Mouse (Mus musculus) small intestine, adult 10 weeks (tissue): ENCODE data around the gene Ampd1. TPM values are rescaled to one million over a fixed set of nuclear protein-coding genes. Genes with fewer than 3 reads are reported as not detected.

ENCODE experiments used
- polyA plus RNA-seq: library from polyadenylated mRNA; stranded (reverse); fragments of 350-450 nt; fragmentation: Illumina TruSeq; extraction: RNeasy Lipid Tissue Mini Kit (QIAGEN cat#74804); gene quantifications from one replicate; pipeline ENCODE4 v1.2.3, GENCODE M21; 2014; ENCODE audit warnings: low replicate concordance

The Ampd1 gene
- not detected for polyA plus RNA-seq

DNA sequence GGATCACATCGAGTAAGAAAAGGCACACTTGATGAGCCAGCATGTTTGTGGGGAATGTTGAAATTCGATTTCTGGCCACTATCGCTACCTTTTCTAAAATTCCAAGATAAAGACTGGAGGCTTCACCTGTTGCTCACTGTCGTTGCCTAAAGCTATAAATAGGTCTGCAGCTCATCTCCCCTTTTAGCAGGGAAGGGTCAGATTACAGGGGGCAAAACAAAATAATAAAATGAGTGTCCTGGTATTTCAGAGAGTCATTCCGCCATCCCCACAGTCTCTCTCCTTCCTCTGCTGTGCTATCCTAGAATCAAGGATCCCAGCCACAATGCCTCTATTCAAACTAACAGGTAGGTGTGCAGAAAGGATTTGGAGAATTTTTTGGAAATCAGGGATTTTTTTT is at the start of gene Ampd1:
Gene Ampd1 (plus strand): TSS at position 244 of the 400 bp plus-strand sequence.

DNA sequence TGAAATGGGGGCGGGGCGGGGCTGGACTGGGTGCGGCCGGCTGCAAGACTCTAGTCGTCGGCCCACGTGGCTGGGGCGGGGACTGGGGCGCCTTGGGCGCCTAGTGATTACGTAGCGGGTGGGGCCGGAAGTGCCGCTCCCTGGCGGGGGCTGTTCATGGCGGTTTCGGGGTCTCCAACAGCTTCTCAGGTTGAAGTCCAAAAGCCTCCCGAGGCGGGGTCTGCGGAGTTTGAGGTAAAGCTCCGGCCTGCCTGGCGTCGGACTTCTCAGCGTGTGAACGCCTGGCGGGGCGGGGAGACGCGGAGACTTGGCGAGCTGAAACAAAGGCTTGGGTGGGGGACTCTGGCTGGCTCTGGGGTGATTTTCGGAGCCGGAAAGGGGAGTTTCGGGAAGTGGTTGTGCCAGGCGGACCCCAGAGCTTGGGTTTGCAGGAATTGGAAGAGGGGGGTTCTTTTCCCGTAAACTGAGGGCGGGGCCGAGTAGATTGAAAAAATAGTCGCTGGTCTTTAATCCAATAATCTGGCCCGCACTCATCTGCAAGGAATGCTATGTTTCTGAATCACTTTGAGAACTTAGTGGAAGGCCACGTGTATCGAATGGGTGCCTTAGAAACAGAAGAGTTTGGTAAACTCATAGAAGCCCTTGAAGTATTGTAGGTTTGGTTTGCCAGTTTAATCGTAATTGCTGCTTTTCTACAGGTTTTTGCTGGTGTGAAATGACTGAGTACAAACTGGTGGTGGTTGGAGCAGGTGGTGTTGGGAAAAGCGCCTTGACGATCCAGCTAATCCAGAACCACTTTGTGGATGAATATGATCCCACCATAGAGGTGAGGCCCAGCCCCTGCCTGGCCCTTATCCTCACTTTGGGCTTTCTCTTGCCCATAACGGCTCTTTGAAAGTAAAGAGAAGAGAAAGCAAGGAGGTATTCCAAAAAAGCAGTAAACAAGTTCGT is 15.3 kb upstream of the Ampd1 start, which contains the start of gene Nras:
Gene Nras (plus strand): TSS at position 79 of the 951 bp plus-strand sequence.

DNA sequence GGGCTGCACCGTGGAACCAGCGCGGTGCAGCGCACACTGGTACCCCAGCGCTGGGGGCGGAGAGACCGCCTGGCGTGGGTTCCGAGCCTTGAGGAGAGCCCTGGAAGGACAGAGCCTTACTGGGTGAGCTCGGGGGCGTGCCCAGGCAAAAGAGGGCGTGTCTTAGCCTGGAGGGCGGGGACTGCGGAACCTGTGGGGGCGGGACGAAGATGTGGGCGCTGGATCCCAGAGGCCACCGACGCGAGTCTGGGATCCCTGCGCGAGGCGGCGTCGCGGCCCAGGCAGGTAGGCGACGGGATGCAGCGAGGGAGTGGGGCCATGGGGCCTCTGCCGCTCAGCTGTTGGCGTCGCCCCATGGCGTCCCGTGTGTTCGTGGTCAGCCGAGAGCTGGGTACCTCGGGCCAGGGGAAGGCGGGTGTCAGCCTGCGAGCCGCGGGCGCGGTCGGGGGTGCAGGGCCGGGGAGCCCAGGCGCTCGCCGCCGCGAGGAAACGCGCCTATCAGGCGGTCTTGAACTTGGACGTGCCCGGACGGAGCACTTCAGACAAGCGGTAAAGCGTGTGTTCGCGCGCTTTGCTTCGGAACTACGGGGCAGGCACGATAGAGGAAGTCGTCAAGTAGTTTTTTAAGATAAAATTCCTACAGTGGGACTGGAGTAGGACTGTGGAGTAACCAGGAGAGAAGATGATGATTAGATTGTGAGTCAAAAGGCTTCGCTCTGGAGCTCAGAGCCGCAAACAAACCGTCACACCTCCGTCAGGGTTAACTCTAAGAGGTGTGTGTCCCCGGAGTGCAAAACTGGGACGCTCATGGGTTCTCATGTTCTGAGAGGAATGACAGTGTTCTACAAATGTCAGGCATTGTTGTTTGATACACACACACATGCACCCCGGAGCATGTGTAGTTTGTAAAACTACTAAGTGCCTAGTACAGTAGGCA is 28.9 kb downstream of the Ampd1 start, which contains the start of gene Dennd2c:
Gene Dennd2c (plus strand): TSS at position 151 of the 937 bp plus-strand sequence.

Other genes with a start within 250 kb of the Ampd1 start
- 0.15 TPM for gene Sycp1, start 137.9 kb upstream of the Ampd1 start, polyA plus RNA-seq
- gene Nr1h5, start 109.9 kb upstream of the Ampd1 start, polyA plus RNA-seq = not detected
- gene Sike1, start 78.3 kb upstream of the Ampd1 start, polyA plus RNA-seq = 35.9 TPM
- gene Csde1, start 53.6 kb upstream of the Ampd1 start, polyA plus RNA-seq = 414 TPM
- gene Nras, start 15.7 kb upstream of the Ampd1 start, polyA plus RNA-seq = 37.7 TPM
- 1.4 TPM for gene Dennd2c, start 28.6 kb downstream of the Ampd1 start, polyA plus RNA-seq
- 69.1 TPM for gene Bcas2, start 97.6 kb downstream of the Ampd1 start, polyA plus RNA-seq
- 56.9 TPM for gene Trim33, start 205.3 kb downstream of the Ampd1 start, polyA plus RNA-seq